Mouse (Mus musculus): ENCODE data around the gene Rfx8.

GRCm38 (mm10) chr1:39733876-39734275 lies 13.1 kb upstream of the Rfx8 start:
- TF ChIP-seq ZMIZ1 (IDR thresholded peaks at IDR 0.05; ENCODE audit: low read depth, low read length) (no peak), USF2 (conservative IDR thresholded peaks at IDR 0.05; ENCODE audit: low read depth, low read length) (no peak), HCFC1 (IDR thresholded peaks at IDR 0.05; ENCODE audit: low read depth, low read length) (no peak), CTCF (conservative IDR thresholded peaks at IDR 0.05 in 1 of 2, IDR thresholded peaks at IDR 0.05 in 1 of 2; ENCODE audit: low read depth in 2 of 2, low read length in 2 of 2) (no peak), MAX (IDR thresholded peaks at IDR 0.05; ENCODE audit: low read length) (no peak), PAX5 (IDR thresholded peaks at IDR 0.05; ENCODE audit: low read length) (no peak), EP300 (IDR thresholded peaks at IDR 0.05; ENCODE audit: low read length) (no peak), RCOR1 (conservative IDR thresholded peaks at IDR 0.05; ENCODE audit: low read depth, low read length) (no peak), USF1 (IDR thresholded peaks at IDR 0.05; ENCODE audit: low read depth, low read length) (no peak), ZNF384 (IDR thresholded peaks at IDR 0.05; ENCODE audit: low read depth, low read length) (no peak), POLR2A (IDR thresholded peaks at IDR 0.05; ENCODE audit: low read depth, low read length) (no peak), BHLHE40 (IDR thresholded peaks at IDR 0.05; ENCODE audit: low read depth, low read length) (no peak), MAFK (IDR thresholded peaks at IDR 0.05; ENCODE audit: insufficient replicate concordance, low read length) (no peak), JUND (conservative IDR thresholded peaks at IDR 0.05; ENCODE audit: low read depth, low read length) (no peak)
